Mouse (Mus musculus) spleen, adult 2 months (tissue): ENCODE measurements at regions not wholly inside any gene's neighbourhood (a gene's known extent, or its start where the extent isn't known, plus 50 kb on each side); places are given as distances from the start of the nearest gene placed in this dataset.

Source experiments
- CTCF ChIP-seq: fragments of 200-500 bp; IDR thresholded peaks from 2 replicates; pipeline ENCODE4 v1.5.1; 2011; ENCODE audit warnings: mild to moderate bottlenecking, inconsistent platforms; ENCODE audit not compliant: insufficient read depth, insufficient read length, insufficient replicate concordance; ENCODE audit errors: extremely low read depth
- POLR2A ChIP-seq: fragments of 200-500 bp; IDR thresholded peaks from 2 replicates; pipeline ENCODE4 v1.6.1; 2011; ENCODE audit warnings: low read depth, low read length, inconsistent platforms

- TF ChIP-seq CTCF (peak; percentile 30; the same call in 1 of the 2 replicates), POLR2A (no peak)
These were observed 372.4 kb downstream of the Arl4a start for GRCm38 (mm10) chr12:39665448-39665847.
